Mouse (Mus musculus): ENCODE results near the gene Smarcd2. TPM values are rescaled to one million over a fixed set of nuclear protein-coding genes. Genes with fewer than 3 reads are reported as not detected.

Gene Smarcd2
- total and polyA plus RNA-seq, 3 experiments: 94.3 to 116 (median 110) TPM

GRCm38 (mm10) chr11:106302634-106303033, 29.9 kb upstream of the Smarcd2 start:
- in situ Hi-C loops (cut with MboI; ENCODE audit: low pct_ligation_motif_present, low pct_unique_long_range_greater_than_20kb, low sequenced_read_pairs) (loop anchor here (25.0 kb wide), 1 partner anchor 460 kb away; the partner anchor contains the start of genes Milr1 and Pecam1), dilution Hi-C loops (cut with MboI; ENCODE audit: extremely low pct_ligation_motif_present, extremely low pct_unique_long_range_greater_than_20kb, low sequenced_read_pairs) (no loop called here)
- no peak overlapping the region for H3K4me3 ChIP-seq (replicated peaks in 1 of 3; ENCODE audit: low read depth in 2 of 3, low read length in 2 of 3, poor library complexity in 1 of 3)
- H3K36me3 ChIP-seq (replicated peaks in 1 of 2; ENCODE audit: control insufficient read depth in 1 of 2, insufficient read depth in 1 of 2, low read length in 1 of 2): no peaks in the 10 kb centered on the region
- H3K79me2 ChIP-seq (replicated peaks; ENCODE audit: control insufficient read depth, extremely low read depth, insufficient read depth, poor library complexity, severe bottlenecking): no peaks in the 10 kb centered on the region
- H3K9ac ChIP-seq (ENCODE audit: insufficient read depth, low read depth): no peak overlapping the region
- H3K4me1 ChIP-seq (ENCODE audit: control insufficient read depth in 1 of 2, insufficient read depth in 2 of 2): peaks cover 33 to 46% of the 10 kb centered on the region in 2 experiments
- H3K27ac ChIP-seq (ENCODE audit: insufficient read depth, low read depth): no peak overlapping the region
- 0 out of 2 replicates have a peak overlapping the region, but pooled peaks have one; percentile 7 for H3K4me2 ChIP-seq (ENCODE audit: insufficient read depth, low read depth, poor library complexity, severe bottlenecking)
- peaks cover 2% of the 10 kb centered on the region for H3K9me3 ChIP-seq (replicated peaks; ENCODE audit: low read length)
- TF ChIP-seq TBP (conservative IDR thresholded peaks at IDR 0.05; ENCODE audit: low read depth, low read length) (no peak), GABPA (IDR thresholded peaks at IDR 0.05; ENCODE audit: insufficient replicate concordance, low read depth, low read length) (no peak), ZMIZ1 (IDR thresholded peaks at IDR 0.05; ENCODE audit: low read depth, low read length) (no peak), MAX (IDR thresholded peaks at IDR 0.05; ENCODE audit: low read length) (no peak), MAZ (IDR thresholded peaks at IDR 0.05; ENCODE audit: low read depth, low read length) (no peak), UBTF (IDR thresholded peaks at IDR 0.05; ENCODE audit: low read depth, low read length) (no peak), MEF2A (IDR thresholded peaks at IDR 0.05; ENCODE audit: borderline replicate concordance, low read depth, low read length) (0 out of 2 replicates have a peak, but pooled peaks have one; percentile 57), SMC3 (IDR thresholded peaks at IDR 0.05; ENCODE audit: low read depth, low read length) (peak; percentile 99), NELFE (IDR thresholded peaks at IDR 0.05; ENCODE audit: low read depth, low read length) (peak; percentile 47), JUND (conservative IDR thresholded peaks at IDR 0.05; ENCODE audit: low read depth, low read length) (no peak), MYC (IDR thresholded peaks at IDR 0.05; ENCODE audit: low read depth, low read length) (peak; percentile 62; the same call in 1 of the 2 replicates), E2F4 (IDR thresholded peaks at IDR 0.05; ENCODE audit: insufficient replicate concordance, low read depth, low read length) (no peak), POLR2AphosphoS2 (IDR thresholded peaks at IDR 0.05; ENCODE audit: low read depth, low read length) (no peak), IRF4 (IDR thresholded peaks at IDR 0.05; ENCODE audit: low read depth, low read length) (peak; percentile 37; the same call in 1 of the 2 replicates), ETS1 (conservative IDR thresholded peaks at IDR 0.05; ENCODE audit: low read depth, low read length) (no peak), RAD21 (IDR thresholded peaks at IDR 0.05; ENCODE audit: low read depth, low read length) (peak; percentile 96), RCOR1 (conservative IDR thresholded peaks at IDR 0.05; ENCODE audit: low read depth, low read length) (no peak), MXI1 (IDR thresholded peaks at IDR 0.05; ENCODE audit: low read depth, low read length) (peak; percentile 4; the same call in 1 of the 2 replicates), CTCF (conservative IDR thresholded peaks at IDR 0.05 in 1 of 2, IDR thresholded peaks at IDR 0.05 in 1 of 2; ENCODE audit: low read depth in 2 of 2, low read length in 2 of 2) (peak; percentile 96 to 97), HCFC1 (IDR thresholded peaks at IDR 0.05; ENCODE audit: low read depth, low read length) (no peak), ZC3H11A (IDR thresholded peaks at IDR 0.05; ENCODE audit: low read depth, low read length) (peak; percentile 97), EP300 (IDR thresholded peaks at IDR 0.05; ENCODE audit: low read length) (no peak)
- DNase-seq (ENCODE audit: extremely low read depth): peak; percentile 90
- H3K27me3 ChIP-seq (replicated peaks): no peaks in the 10 kb centered on the region
